Mouse (Mus musculus) neural tube, embryonic 11.5 days (tissue): ENCODE measurements at regions not wholly inside any gene's neighbourhood (a gene's known extent, or its start where the extent isn't known, plus 50 kb on each side); places are given as distances from the start of the nearest gene placed in this dataset.

Source experiments
- ATAC-seq: fragments of 200-750 bp; cut with Nextera tagmentation; 2 replicates; pipeline ENCODE4 v1.8.0; 2017; ENCODE audit warnings: moderate number of reproducible peaks, mild to moderate bottlenecking, moderate TSS enrichment, moderate library complexity; ENCODE audit not compliant: insufficient read depth, low FRiP score, low TSS enrichment
- DNase-seq: peaks from one replicate; pipeline ENCODE4 v3.0.0-alpha.2; 2015; ENCODE audit warnings: low spot score
- H3K27ac ChIP-seq: fragments of 300-500 bp; sonication (generic); 2 replicates; pipeline ENCODE4 v1.5.1; 2014; ENCODE audit warnings: low read depth, mild to moderate bottlenecking, low read length
- H3K27me3 ChIP-seq: fragments of 300-500 bp; sonication (generic); 2 replicates; pipeline ENCODE4 v1.6.1; 2014; ENCODE audit warnings: mild to moderate bottlenecking, low read length, mixed read lengths; ENCODE audit not compliant: control insufficient read depth, insufficient read depth
- H3K36me3 ChIP-seq: fragments of 300-500 bp; sonication (generic); 2 replicates; pipeline ENCODE4 v1.6.1; 2014; ENCODE audit warnings: mild to moderate bottlenecking, low read length, moderate library complexity, mixed read lengths; ENCODE audit not compliant: control insufficient read depth, insufficient read depth
- H3K4me1 ChIP-seq: fragments of 300-500 bp; sonication (generic); 2 replicates; pipeline ENCODE4 v1.6.1; 2014; ENCODE audit warnings: low read length, mixed read lengths; ENCODE audit not compliant: control insufficient read depth, insufficient read depth
- H3K4me2 ChIP-seq: fragments of 300-500 bp; sonication (generic); 2 replicates; pipeline ENCODE4 v1.6.1; 2014; ENCODE audit warnings: low read depth, mild to moderate bottlenecking, moderate library complexity
- H3K4me3 ChIP-seq: fragments of 300-500 bp; sonication (generic); 2 replicates; pipeline ENCODE4 v1.5.1; 2014; ENCODE audit warnings: low read depth, low read length
- H3K9ac ChIP-seq: fragments of 300-500 bp; sonication (generic); 2 replicates; pipeline ENCODE4 v1.6.1; 2014; ENCODE audit warnings: mild to moderate bottlenecking, low read length
- H3K9me3 ChIP-seq: fragments of 300-500 bp; sonication (generic); 2 replicates; pipeline ENCODE4 v1.6.1; 2016; ENCODE audit warnings: low read length; ENCODE audit not compliant: control insufficient read depth
- WGBS: fragments of 180-500 bp; shearing (Covaris S2); extraction: QIAGEN DNeasy Blood & Tissue Kit; methylation state at CpG from one replicate; pipeline ENCODE4 v1.1.7; 2014; 5-methylcytosine and 5-hydroxymethylcytosine counted together

- Histone ChIP-seq H3K9me3 (no peaks in the 10 kb centered on the region), H3K36me3 (no peaks in the 10 kb centered on the region), H3K4me1 (no peaks in the 10 kb centered on the region), H3K27ac (no peak overlapping the region), H3K9ac (no peak overlapping the region), H3K4me3 (no peak overlapping the region), H3K4me2 (no peak overlapping the region), H3K27me3 (no peaks in the 10 kb centered on the region)
- 89% methylated on average over 1 of the region's 1 CpGs for WGBS
- no peak for ATAC-seq
- no peak for DNase-seq
These were observed 329.7 kb downstream of the Gpd2 start for GRCm38 (mm10) chr2:57567183-57567582.

DNA sequence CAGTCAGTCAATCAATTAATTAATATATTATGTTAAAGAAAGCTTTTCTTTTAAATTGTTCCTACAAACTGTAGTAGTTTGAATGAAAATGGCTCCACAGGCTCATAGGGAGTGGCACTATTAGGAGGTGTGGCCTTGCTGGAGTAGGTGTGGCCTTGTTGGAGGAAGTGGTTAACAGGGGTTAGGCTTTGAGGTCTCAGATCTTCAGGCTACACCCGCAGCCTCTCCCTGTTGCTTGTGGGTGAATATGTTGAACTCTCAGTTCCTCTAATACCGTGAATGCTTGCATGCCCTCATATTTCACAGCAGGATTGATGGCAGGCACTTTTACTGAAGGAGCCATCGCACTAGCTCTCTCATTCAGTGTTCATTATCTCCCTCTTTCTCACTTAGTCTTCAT lies 349.6 kb downstream of the Gpd2 start:
- Histone ChIP-seq H3K36me3 (no peaks in the 10 kb centered on the region), H3K4me3 (no peak overlapping the region), H3K9me3 (no peaks in the 10 kb centered on the region), H3K4me1 (no peaks in the 10 kb centered on the region), H3K4me2 (no peak overlapping the region), H3K27ac (no peak overlapping the region), H3K9ac (no peak overlapping the region), H3K27me3 (no peaks in the 10 kb centered on the region)
- ATAC-seq (no peak), DNase-seq (no peak)
- WGBS: 79% methylated on average over 3 of the region's 3 CpGs

GRCm38 (mm10) chr2:57593558-57593957 lies 356.1 kb downstream of the Gpd2 start:
- ATAC-seq (no peak), DNase-seq (no peak)
- Histone ChIP-seq H3K4me1 (no peaks in the 10 kb centered on the region), H3K4me2 (no peak overlapping the region), H3K9ac (no peak overlapping the region), H3K9me3 (no peaks in the 10 kb centered on the region), H3K4me3 (no peak overlapping the region), H3K27me3 (no peaks in the 10 kb centered on the region), H3K27ac (no peak overlapping the region), H3K36me3 (no peaks in the 10 kb centered on the region)
- WGBS: 92% methylated on average over 2 of the region's 2 CpGs

- no peak overlapping the region for H3K9ac ChIP-seq
- H3K4me3 ChIP-seq: no peak overlapping the region
- no peaks in the 10 kb centered on the region for H3K4me1 ChIP-seq
- peak; percentile 78 for ATAC-seq
- H3K4me2 ChIP-seq: no peak overlapping the region
- H3K27me3 ChIP-seq: no peaks in the 10 kb centered on the region
- H3K27ac ChIP-seq: no peak overlapping the region
- DNase-seq: peak; percentile 35
- H3K36me3 ChIP-seq: no peaks in the 10 kb centered on the region
- no peaks in the 10 kb centered on the region for H3K9me3 ChIP-seq
- 14% methylated on average over 9 of the region's 9 CpGs for WGBS
These were observed 360.4 kb downstream of the Gpd2 start for GRCm38 (mm10) chr2:57597694-57598358.

GRCm38 (mm10) chr2:57611599-57611998 lies 374.2 kb downstream of the Gpd2 start:
- Histone ChIP-seq H3K4me1 (peaks cover 2% of the 10 kb centered on the region; the same call in 1 of the 2 replicates), H3K36me3 (no peaks in the 10 kb centered on the region), H3K4me2 (no peak overlapping the region), H3K27me3 (no peaks in the 10 kb centered on the region), H3K4me3 (no peak overlapping the region), H3K9ac (no peak overlapping the region), H3K9me3 (no peaks in the 10 kb centered on the region), H3K27ac (no peak overlapping the region)
- DNase-seq: no peak
- ATAC-seq: no peak

GRCm38 (mm10) chr2:57613243-57613642 lies 375.8 kb downstream of the Gpd2 start:
- peak; percentile 76 for ATAC-seq

DNA sequence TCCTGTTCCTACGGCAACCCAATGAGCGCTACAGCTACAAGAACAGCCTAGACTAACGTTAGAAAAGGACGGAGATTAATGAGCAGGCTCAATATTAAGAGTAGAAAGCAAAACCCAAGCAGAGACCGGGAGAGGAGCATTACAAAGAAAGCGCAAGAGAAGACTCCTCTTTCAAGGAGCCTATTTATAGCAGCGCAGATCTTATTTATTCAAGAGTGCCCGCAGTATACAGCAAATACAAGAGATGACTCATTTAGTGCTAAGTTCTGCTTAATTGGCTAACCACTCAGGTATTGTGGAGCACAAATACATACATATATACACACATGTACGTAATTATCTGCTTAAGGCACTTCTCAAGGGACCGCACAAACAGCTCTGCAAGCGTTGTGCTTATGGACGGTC lies 377.2 kb downstream of the Gpd2 start:
- no peak overlapping the region for H3K4me3 ChIP-seq
- no peak overlapping the region for H3K9ac ChIP-seq
- H3K27ac ChIP-seq: no peak overlapping the region
- 46% methylated on average over 12 of the region's 12 CpGs for WGBS
- no peaks in the 10 kb centered on the region for H3K27me3 ChIP-seq
- no peaks in the 10 kb centered on the region for H3K9me3 ChIP-seq
- DNase-seq (no peak), ATAC-seq (0 out of 2 replicates have a peak, but pooled peaks have one; percentile 33)
- no peaks in the 10 kb centered on the region for H3K36me3 ChIP-seq
- peaks cover 5% of the 10 kb centered on the region; the same call in 1 of the 2 replicates for H3K4me1 ChIP-seq
- H3K4me2 ChIP-seq: peak overlapping the region; percentile 20

More at GRCm38 (mm10) chr2:57613243-57613642, 375.8 kb downstream of the Gpd2 start:
- Histone ChIP-seq H3K36me3 (no peaks in the 10 kb centered on the region), H3K4me2 (no peak overlapping the region), H3K4me3 (no peak overlapping the region), H3K27me3 (no peaks in the 10 kb centered on the region), H3K27ac (no peak overlapping the region), H3K9ac (no peak overlapping the region), H3K4me1 (peaks cover 5% of the 10 kb centered on the region; the same call in 1 of the 2 replicates), H3K9me3 (no peaks in the 10 kb centered on the region)
- 42% methylated on average over 10 of the region's 10 CpGs for WGBS
- DNase-seq: peak; percentile 57

DNA sequence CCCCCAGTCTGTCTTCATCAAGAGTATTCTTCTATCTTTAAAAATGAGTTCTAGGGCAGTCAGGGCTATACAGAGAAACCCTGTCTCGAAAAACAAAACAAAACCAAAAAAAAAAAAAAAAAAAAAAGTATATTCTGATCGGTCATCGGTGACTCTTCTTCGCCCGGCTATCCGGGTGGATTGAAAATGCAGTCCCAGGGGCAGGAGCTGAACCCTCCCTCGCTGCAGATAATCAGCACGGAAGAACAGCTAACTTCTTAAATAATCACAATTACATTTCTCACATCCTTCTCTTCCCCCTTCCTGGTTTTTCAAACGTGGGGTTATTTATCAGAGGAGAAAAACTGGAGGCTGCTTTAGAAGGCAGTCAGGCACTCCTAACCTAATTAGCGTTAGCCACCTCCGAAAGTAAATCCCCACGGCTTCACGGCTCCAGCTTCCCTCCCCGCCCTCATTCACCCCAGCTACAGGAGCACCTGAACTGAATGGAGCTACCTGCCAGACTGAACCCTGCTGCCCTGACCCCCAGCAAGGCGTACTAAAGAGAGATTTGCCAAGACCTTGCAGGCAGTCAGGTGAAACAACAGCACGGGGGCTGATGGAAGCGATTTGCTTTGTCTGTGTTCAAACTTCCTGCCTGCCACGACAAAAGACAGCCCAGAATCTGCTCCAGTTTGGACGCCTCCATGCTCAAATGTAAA lies 379.2 kb downstream of the Gpd2 start:
- Histone ChIP-seq H3K9me3 (no peaks in the 10 kb centered on the region), H3K27ac (no peak overlapping the region), H3K4me1 (peaks cover 5% of the 10 kb centered on the region; the same call in 1 of the 2 replicates), H3K9ac (peak overlapping the region; percentile 44), H3K27me3 (no peaks in the 10 kb centered on the region), H3K4me2 (peak overlapping the region; percentile 51), H3K36me3 (no peaks in the 10 kb centered on the region), H3K4me3 (peak overlapping the region; percentile 29)
- peak; percentile 17; the same call in 1 of the 2 replicates for ATAC-seq
- peak; percentile 24 for DNase-seq
- 4% methylated on average over 19 of the region's 19 CpGs for WGBS

DNA sequence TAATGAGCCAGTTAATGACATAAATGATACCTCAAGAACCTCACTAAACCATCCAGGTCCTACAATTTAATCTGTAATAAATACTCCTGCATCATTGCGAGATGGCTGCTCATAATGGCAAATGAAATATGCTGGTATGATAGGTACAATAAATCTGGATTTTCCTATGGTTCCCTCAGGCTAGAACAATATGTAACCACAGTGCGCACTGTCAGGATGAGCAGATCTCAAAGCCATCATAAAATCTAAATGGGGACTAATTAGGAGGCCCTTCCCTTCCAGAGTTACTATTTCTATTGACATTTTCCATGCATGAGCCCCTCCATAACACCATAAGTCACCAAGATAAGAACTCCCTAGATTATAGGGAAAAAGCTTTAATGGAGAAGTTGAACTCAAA lies 379.8 kb downstream of the Gpd2 start:
- Histone ChIP-seq H3K27ac (no peak overlapping the region), H3K9me3 (no peaks in the 10 kb centered on the region), H3K27me3 (no peaks in the 10 kb centered on the region), H3K4me1 (peaks cover 5% of the 10 kb centered on the region; the same call in 1 of the 2 replicates), H3K36me3 (no peaks in the 10 kb centered on the region), H3K4me3 (no peak overlapping the region), H3K9ac (peak overlapping the region; percentile 44), H3K4me2 (peak overlapping the region; percentile 51; the same call in 1 of the 2 replicates)
- WGBS: 78% methylated on average over 2 of the region's 2 CpGs
- no peak for DNase-seq
- no peak for ATAC-seq
